Mouse (Mus musculus): ENCODE results near the gene Gipr. TPM values are rescaled to one million over a fixed set of nuclear protein-coding genes. Genes with fewer than 3 reads are reported as not detected.

Gene Gipr
- polyA plus RNA-seq, 1 experiment: 0.62 TPM

DNA sequence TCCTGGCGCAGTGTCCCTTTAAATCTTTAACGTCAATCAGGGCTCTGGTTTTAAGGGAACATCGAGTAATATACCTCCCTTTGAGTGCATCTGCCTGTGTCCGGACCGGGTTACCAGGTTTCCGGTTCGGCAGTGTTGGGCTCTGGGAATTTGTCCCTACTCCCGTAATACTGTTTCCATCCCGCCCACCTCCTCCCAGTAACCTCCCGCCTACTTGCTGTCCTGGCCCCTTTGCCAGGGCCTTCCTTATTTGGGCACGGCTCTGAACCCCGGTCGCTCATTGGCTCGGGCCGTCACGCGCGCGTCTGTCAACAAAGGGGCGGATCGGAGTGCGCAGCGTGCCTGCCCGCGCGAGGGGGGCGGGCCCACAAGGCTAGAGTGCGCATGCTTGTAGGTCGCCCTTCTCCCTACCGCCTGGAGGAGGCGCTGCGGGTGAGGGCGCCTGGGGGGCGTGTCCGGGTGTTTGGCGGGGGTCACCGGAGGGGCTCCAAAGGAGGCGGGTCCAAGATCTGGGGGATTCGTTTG lies 34.5 kb downstream of the Gipr start:
- Histone ChIP-seq H3K4me1 (ENCODE audit: control insufficient read depth, insufficient read depth, low read length) (no peaks in the 10 kb centered on the region), H3K4me3 (replicated peaks; ENCODE audit: control insufficient read depth, low read depth, low read length) (peak overlapping the region; percentile 71), H3K27ac (ENCODE audit: control insufficient read depth, insufficient read depth, low read depth, low read length, poor library complexity) (peak overlapping the region; percentile 56)
- TF ChIP-seq POLR2A (IDR thresholded peaks at IDR 0.05; ENCODE audit: borderline replicate concordance, control insufficient read depth, low read depth, low read length): no peak
- TF ChIP-seq CTCF (IDR thresholded peaks at IDR 0.05; ENCODE audit: control insufficient read depth, insufficient read depth, low read length): peak; percentile 57
- WGBS: under 1% methylated on average over 39 of the region's 39 CpGs

DNA sequence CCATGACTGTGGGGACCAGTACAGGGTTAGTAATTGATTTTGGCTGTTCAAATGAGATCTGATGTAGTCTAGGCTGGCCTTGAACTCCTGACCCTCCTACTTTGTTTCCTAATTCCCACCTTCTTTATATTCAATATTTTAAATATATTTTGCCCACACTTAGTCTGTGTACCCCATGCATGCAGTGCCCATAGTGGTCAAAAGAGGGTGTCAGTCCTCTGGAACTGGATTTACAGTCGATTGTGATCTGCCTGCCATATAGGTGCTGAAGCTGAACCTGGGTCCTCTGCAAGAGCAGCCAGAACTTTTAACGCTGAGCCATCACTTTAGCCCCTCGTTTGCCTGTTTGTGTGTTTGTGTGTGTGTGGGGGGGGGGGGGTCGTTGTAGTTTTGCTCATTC lies 35.3 kb downstream of the Gipr start:
- H3K4me1 ChIP-seq (ENCODE audit: control insufficient read depth, insufficient read depth, low read length): no peaks in the 10 kb centered on the region; the same call in 1 of the 2 replicates
- no peak overlapping the region for H3K4me3 ChIP-seq (replicated peaks; ENCODE audit: control insufficient read depth, low read depth, low read length)
- TF ChIP-seq POLR2A (IDR thresholded peaks at IDR 0.05; ENCODE audit: borderline replicate concordance, control insufficient read depth, low read depth, low read length): no peak
- no peak for TF ChIP-seq CTCF (IDR thresholded peaks at IDR 0.05; ENCODE audit: control insufficient read depth, insufficient read depth, low read length)
- H3K27ac ChIP-seq (ENCODE audit: control insufficient read depth, insufficient read depth, low read depth, low read length, poor library complexity): no peak overlapping the region
- 36% methylated on average over 4 of the region's 4 CpGs for WGBS

DNA sequence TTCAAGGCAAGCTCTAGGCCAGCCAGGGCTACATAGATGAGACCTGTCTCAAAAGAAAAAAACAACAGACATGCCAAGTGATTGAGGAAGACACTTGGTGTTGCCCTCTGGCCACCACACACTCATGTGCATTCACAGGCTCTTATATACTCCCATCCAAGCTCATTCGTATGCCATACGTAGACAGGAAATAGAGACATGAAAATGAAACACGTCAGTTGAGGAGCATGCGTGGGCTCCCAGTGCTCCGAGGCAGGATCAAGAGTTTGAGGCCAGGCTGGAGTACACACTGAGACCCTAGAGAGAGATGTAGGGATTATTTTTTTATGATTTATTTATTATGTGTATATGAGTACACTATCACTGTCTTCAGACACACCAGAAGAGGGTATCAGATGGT lies 36.5 kb downstream of the Gipr start:
- H3K4me1 ChIP-seq (ENCODE audit: control insufficient read depth, insufficient read depth, low read length): no peaks in the 10 kb centered on the region; the same call in 1 of the 2 replicates
- WGBS: 84% methylated on average over 5 of the region's 5 CpGs
- H3K27ac ChIP-seq (ENCODE audit: control insufficient read depth, insufficient read depth, low read depth, low read length, poor library complexity): no peak overlapping the region
- H3K4me3 ChIP-seq (replicated peaks; ENCODE audit: control insufficient read depth, low read depth, low read length): no peak overlapping the region
- TF ChIP-seq POLR2A (IDR thresholded peaks at IDR 0.05; ENCODE audit: borderline replicate concordance, control insufficient read depth, low read depth, low read length) (no peak), CTCF (IDR thresholded peaks at IDR 0.05; ENCODE audit: control insufficient read depth, insufficient read depth, low read length) (no peak)

DNA sequence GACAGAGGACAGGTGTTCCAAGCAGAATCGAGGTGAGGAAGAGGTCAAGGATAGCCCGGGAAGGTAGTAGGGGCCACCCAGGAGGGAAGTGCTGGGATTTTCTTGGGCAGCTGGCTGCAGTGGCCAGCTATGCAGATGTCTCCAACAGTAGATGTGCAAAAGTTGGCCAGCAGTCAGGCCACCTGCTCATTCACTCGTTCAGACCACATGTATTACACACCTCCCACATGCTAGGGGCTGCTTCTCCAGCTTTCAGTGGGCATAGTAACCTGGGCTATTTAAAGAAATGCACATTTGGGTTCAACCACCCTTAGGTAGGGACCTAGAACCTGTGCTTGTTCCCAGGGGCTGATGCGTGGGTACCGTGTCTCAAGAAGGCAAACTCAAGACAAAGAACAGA lies 38.2 kb downstream of the Gipr start:
- no peak for TF ChIP-seq CTCF (IDR thresholded peaks at IDR 0.05; ENCODE audit: control insufficient read depth, insufficient read depth, low read length)
- TF ChIP-seq POLR2A (IDR thresholded peaks at IDR 0.05; ENCODE audit: borderline replicate concordance, control insufficient read depth, low read depth, low read length): no peak
- Histone ChIP-seq H3K4me3 (replicated peaks; ENCODE audit: control insufficient read depth, low read depth, low read length) (no peak overlapping the region), H3K27ac (ENCODE audit: control insufficient read depth, insufficient read depth, low read depth, low read length, poor library complexity) (no peak overlapping the region), H3K4me1 (ENCODE audit: control insufficient read depth, insufficient read depth, low read length) (no peaks in the 10 kb centered on the region; the same call in 1 of the 2 replicates)
- WGBS: 87% methylated on average over 5 of the region's 5 CpGs

DNA sequence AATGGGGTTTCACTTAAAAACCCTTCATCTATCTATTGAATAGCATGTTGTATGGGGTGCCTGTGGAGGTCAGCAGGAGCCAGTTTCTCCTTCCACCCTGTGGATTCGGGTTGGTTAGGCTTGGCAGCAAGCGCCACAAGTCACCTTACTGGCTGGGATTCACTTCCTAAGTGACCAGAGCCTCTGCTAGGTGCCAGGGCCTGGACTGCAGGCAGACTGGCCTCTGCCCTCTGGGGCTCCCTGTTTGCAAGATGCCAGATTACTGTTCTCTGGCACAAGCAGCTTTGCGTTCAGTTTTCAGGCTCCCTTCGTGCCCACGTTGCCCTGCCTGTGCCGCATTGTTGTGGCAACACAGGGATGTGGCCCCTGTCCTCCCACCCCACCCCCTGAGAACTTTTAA lies 41.2 kb downstream of the Gipr start:
- no peak overlapping the region for H3K4me3 ChIP-seq (replicated peaks; ENCODE audit: control insufficient read depth, low read depth, low read length)
- WGBS: 87% methylated on average over 6 of the region's 6 CpGs
- TF ChIP-seq CTCF (IDR thresholded peaks at IDR 0.05; ENCODE audit: control insufficient read depth, insufficient read depth, low read length): no peak
- TF ChIP-seq POLR2A (IDR thresholded peaks at IDR 0.05; ENCODE audit: borderline replicate concordance, control insufficient read depth, low read depth, low read length): no peak
- no peak overlapping the region for H3K27ac ChIP-seq (ENCODE audit: control insufficient read depth, insufficient read depth, low read depth, low read length, poor library complexity)
- H3K4me1 ChIP-seq (ENCODE audit: control insufficient read depth, insufficient read depth, low read length): no peaks in the 10 kb centered on the region; the same call in 1 of the 2 replicates

DNA sequence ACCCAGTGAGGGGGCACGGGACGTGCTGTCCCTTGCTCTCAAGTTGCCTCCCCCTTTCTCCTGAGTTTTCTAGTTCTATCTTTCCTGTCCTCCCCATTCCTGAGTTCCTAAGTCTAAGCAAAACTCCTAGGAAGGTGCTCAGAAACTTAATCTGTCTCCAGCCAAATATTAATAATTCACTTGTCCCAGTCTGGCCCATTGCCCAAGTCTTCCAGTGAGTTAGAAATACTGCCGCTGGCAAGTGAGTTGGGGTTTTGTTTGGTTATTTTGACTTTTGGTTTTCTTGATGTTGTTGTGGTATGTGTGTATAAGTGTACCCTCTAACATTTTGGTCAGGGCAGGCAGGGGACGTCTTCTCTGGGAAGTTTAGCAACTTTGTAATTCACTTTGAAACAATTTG lies 44.2 kb downstream of the Gipr start:
- 84% methylated on average over 4 of the region's 4 CpGs for WGBS
- Histone ChIP-seq H3K4me3 (replicated peaks; ENCODE audit: control insufficient read depth, low read depth, low read length) (no peak overlapping the region), H3K27ac (ENCODE audit: control insufficient read depth, insufficient read depth, low read depth, low read length, poor library complexity) (no peak overlapping the region), H3K4me1 (ENCODE audit: control insufficient read depth, insufficient read depth, low read length) (no peaks in the 10 kb centered on the region; the same call in 1 of the 2 replicates)
- TF ChIP-seq CTCF (IDR thresholded peaks at IDR 0.05; ENCODE audit: control insufficient read depth, insufficient read depth, low read length): no peak
- TF ChIP-seq POLR2A (IDR thresholded peaks at IDR 0.05; ENCODE audit: borderline replicate concordance, control insufficient read depth, low read depth, low read length): no peak

DNA sequence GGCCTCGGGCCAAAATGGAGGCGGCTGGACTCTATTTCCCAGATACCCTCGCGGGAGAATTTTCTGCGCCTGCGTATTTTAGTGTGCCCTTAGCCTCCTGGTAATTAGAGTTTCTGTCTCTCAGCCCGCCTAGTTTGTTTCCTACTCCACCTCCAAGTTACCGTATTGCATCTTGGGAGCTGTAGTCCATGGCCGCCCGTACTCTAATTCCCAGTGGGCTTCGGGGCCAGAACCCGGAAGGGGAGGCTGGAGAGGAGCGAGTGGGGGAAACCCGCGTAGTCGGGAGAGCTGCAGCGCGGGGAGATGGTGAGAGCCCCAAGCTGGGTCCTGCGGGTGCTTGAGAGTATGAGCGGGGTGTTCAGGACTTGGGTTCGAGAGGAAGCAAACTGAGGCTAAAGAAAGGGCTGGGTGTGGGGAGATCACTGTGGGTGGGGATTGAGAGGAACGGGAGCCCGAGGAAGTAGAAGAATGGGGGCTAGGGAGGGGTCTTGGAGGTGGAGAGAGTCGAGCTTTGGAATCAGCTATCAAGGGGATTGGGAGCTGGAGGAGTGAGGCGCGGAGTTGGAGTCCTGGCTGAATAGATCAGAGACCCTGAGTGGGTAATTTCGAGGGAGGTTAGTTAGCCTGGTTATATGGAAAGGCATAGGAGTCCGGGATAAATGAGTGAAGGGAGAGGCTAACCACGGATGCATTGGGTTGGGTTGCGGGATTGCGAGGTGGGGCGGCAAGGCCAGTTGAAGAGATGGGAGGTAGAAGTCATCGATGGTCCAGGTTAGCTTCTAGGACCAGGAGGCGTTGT lies 46.1 kb downstream of the Gipr start, which contains the start of gene Fbxo46:
Fbxo46 (plus strand) TSS at position 229 of the 799 bp plus-strand sequence.
- Histone ChIP-seq H3K4me3 (replicated peaks; ENCODE audit: control insufficient read depth, low read depth, low read length) (peak within 1 kb of the TSS; percentile 84), H3K27ac (ENCODE audit: control insufficient read depth, insufficient read depth, low read depth, low read length, poor library complexity) (0 out of 2 replicates have a peak within 1 kb of the TSS, but pooled peaks have one; percentile 21)
- 1% methylated on average over 34 of the region's 34 CpGs for WGBS

DNA sequence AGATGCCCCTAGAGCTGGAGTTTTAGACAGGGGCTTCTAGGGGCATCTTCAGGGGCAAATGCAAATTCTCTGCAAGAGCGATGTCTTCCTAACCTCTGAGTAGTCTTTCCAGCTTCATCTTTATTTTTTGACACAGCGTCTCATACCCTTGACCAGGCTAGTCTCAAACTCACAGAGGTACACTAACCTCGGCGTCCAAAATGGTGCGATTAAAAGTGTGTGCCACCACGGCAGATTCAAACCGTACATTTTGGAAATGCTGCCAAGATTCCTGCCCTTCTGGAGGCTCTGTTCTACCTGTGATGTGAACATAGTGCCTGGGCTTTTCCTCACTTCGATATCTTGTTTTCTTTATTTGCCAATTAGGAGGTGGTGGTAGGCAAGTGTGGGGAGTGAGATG lies 46.8 kb downstream of the Gipr start:
- Histone ChIP-seq H3K27ac (ENCODE audit: control insufficient read depth, insufficient read depth, low read depth, low read length, poor library complexity) (no peak overlapping the region), H3K4me3 (replicated peaks; ENCODE audit: control insufficient read depth, low read depth, low read length) (no peak overlapping the region), H3K4me1 (ENCODE audit: control insufficient read depth, insufficient read depth, low read length) (no peaks in the 10 kb centered on the region; the same call in 1 of the 2 replicates)
- 91% methylated on average over 8 of the region's 8 CpGs for WGBS
- no peak for TF ChIP-seq CTCF (IDR thresholded peaks at IDR 0.05; ENCODE audit: control insufficient read depth, insufficient read depth, low read length)
- no peak for TF ChIP-seq POLR2A (IDR thresholded peaks at IDR 0.05; ENCODE audit: borderline replicate concordance, control insufficient read depth, low read depth, low read length)

More for the DNA sequence above, 46.1 kb downstream of the Gipr start, which contains the start of gene Fbxo46:
- H3K4me1 ChIP-seq (ENCODE audit: control insufficient read depth, insufficient read depth, low read length): no peaks in the 10 kb centered on the region; the same call in 1 of the 2 replicates
- TF ChIP-seq CTCF (IDR thresholded peaks at IDR 0.05; ENCODE audit: control insufficient read depth, insufficient read depth, low read length) (no peak), POLR2A (IDR thresholded peaks at IDR 0.05; ENCODE audit: borderline replicate concordance, control insufficient read depth, low read depth, low read length) (peak; percentile 90; the same call in 1 of the 2 replicates)

Measured in bone marrow, adult 2 months (tissue).